25 mouse cellular contexts compared by ENCODE assay signal in genomic region chr13:52475264-52475663, GRCm38 (mm10). TPM values are rescaled to one million over a fixed set of nuclear protein-coding genes. Genes with fewer than 3 reads are reported as not detected.
"Had no signal": no experiment of that assay in that cellular context is flagged by ENCODE, and none has a peak within 500 bp of the region (broad histone marks: within the 10 kb centered on the region; RNA-seq: fewer than 3 reads in every experiment).

No protein-coding gene starts in this region.

- H3K4me2 ChIP-seq: forebrain, embryonic 15.5 days; heart, embryonic 11.5 days; hindbrain, embryonic 12.5 days; hindbrain, embryonic 14.5 days; intestine, embryonic 15.5 days; limb, embryonic 12.5 days had no signal

- DNase-seq: forebrain, postnatal 0 days; gastrocnemius, adult 2 months; gastrocnemius, postnatal 10 days; gastrocnemius, postnatal 25 days; heart, adult 2 months; heart, postnatal 10 days; heart, postnatal 4 days; kidney, adult 18-20 months; kidney, adult 8-10 months; kidney, postnatal 10 days; kidney, postnatal 25 days; kidney, postnatal 4 days had no signal

- H3K9ac ChIP-seq: forebrain, embryonic 15.5 days; forebrain, postnatal 0 days; hindbrain, embryonic 12.5 days; hindbrain, embryonic 14.5 days; intestine, embryonic 15.5 days; limb, embryonic 12.5 days had no signal

- H3K9me3 ChIP-seq: forebrain, embryonic 15.5 days; hindbrain, embryonic 10.5 days; hindbrain, embryonic 12.5 days; intestine, embryonic 15.5 days; limb, embryonic 10.5 days; limb, embryonic 12.5 days had no signal

- H3K4me3 ChIP-seq: forebrain, embryonic 15.5 days; gastrocnemius, adult 2 months; heart, adult 2 months; hindbrain, embryonic 10.5 days; hindbrain, embryonic 12.5 days; intestine, embryonic 15.5 days; layer of hippocampus, adult 2 months; left cerebral cortex, adult 2 months; limb, embryonic 10.5 days; limb, embryonic 12.5 days had no signal

- H3K36me3 ChIP-seq: forebrain, embryonic 15.5 days; hindbrain, embryonic 10.5 days; hindbrain, embryonic 12.5 days; intestine, embryonic 15.5 days; limb, embryonic 10.5 days; limb, embryonic 12.5 days had no signal

- H3K4me1 ChIP-seq: hindbrain, embryonic 12.5 days; intestine, embryonic 15.5 days; limb, embryonic 10.5 days; limb, embryonic 12.5 days had no signal

- H3K27me3 ChIP-seq: forebrain, embryonic 15.5 days; hindbrain, embryonic 12.5 days; intestine, embryonic 15.5 days; limb, embryonic 12.5 days had no signal

- ATAC-seq: forebrain, embryonic 15.5 days; forebrain, postnatal 0 days; hindbrain, embryonic 16.5 days; inflammation-experienced regulatory T-cells, adult 6 months; intestine, embryonic 15.5 days; intestine, postnatal 0 days had no signal

- H3K27ac ChIP-seq: forebrain, embryonic 15.5 days; gastrocnemius, adult 2 months; heart, adult 2 months; hindbrain, embryonic 10.5 days; hindbrain, embryonic 12.5 days; hindbrain, embryonic 14.5 days; intestine, embryonic 15.5 days; layer of hippocampus, adult 2 months; left cerebral cortex, adult 2 months; limb, embryonic 10.5 days; limb, embryonic 12.5 days had no signal

RNA-seq across cellular contexts. Expression of gene Diras2, which starts 55.8 kb away (rescaled TPM):
- polyA plus RNA-seq: inflammation-experienced regulatory T-cells, adult 6 months had no signal
